Mouse (Mus musculus): ENCODE data around the gene Etnk2. TPM values are rescaled to one million over a fixed set of nuclear protein-coding genes. Genes with fewer than 3 reads are reported as not detected.

Gene Etnk2
- polyA plus RNA-seq, 1 experiment, result 12.1 TPM

- TF ChIP-seq POLR2A (IDR thresholded peaks at IDR 0.05; ENCODE audit: borderline replicate concordance, extremely low read depth, insufficient read depth, insufficient read length, poor library complexity, severe bottlenecking) (no peak), CTCF (IDR thresholded peaks at IDR 0.05; ENCODE audit: borderline replicate concordance, extremely low read depth, insufficient read depth, insufficient read length) (no peak)
- DNase-seq (ENCODE audit: low read depth), result no peak
Measured at GRCm38 (mm10) chr1:133355469-133355868, 7.9 kb upstream of the Etnk2 start.

GRCm38 (mm10) chr1:133355912-133356311 is 7.5 kb upstream of the Etnk2 start:
- TF ChIP-seq POLR2A (IDR thresholded peaks at IDR 0.05; ENCODE audit: borderline replicate concordance, extremely low read depth, insufficient read depth, insufficient read length, poor library complexity, severe bottlenecking), result no peak
- TF ChIP-seq CTCF (IDR thresholded peaks at IDR 0.05; ENCODE audit: borderline replicate concordance, extremely low read depth, insufficient read depth, insufficient read length), result no peak
- no peak for DNase-seq (ENCODE audit: low read depth)

- DNase-seq (ENCODE audit: low read depth), result no peak
- TF ChIP-seq CTCF (IDR thresholded peaks at IDR 0.05; ENCODE audit: borderline replicate concordance, extremely low read depth, insufficient read depth, insufficient read length) (no peak), POLR2A (IDR thresholded peaks at IDR 0.05; ENCODE audit: borderline replicate concordance, extremely low read depth, insufficient read depth, insufficient read length, poor library complexity, severe bottlenecking) (no peak)
Measured at GRCm38 (mm10) chr1:133356330-133356729, 7.0 kb upstream of the Etnk2 start.

- TF ChIP-seq POLR2A (IDR thresholded peaks at IDR 0.05; ENCODE audit: borderline replicate concordance, extremely low read depth, insufficient read depth, insufficient read length, poor library complexity, severe bottlenecking), result no peak
- TF ChIP-seq CTCF (IDR thresholded peaks at IDR 0.05; ENCODE audit: borderline replicate concordance, extremely low read depth, insufficient read depth, insufficient read length), result no peak
- DNase-seq (ENCODE audit: low read depth), result no peak
Measured at GRCm38 (mm10) chr1:133361006-133361405, 2.4 kb upstream of the Etnk2 start.

DNA sequence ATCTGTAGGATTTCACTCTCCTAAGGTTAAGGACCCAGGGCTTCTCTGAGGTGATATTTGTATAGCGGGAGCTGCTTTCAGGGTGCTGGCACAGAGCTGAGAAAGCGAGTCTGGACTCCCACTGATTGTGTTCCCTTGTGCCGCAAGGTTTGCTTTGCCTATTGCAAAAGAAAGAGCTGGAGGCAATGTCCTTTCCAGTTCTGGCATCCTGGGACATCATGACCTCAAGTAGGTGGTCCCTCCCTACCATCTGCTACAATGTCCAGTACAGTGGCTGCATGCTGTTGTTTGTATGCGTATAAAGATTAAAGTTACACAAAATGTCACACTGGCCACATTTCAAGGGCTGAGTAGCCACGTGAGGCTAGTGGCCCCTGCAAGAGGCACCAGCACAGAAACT is 1.3 kb upstream of the Etnk2 start:
- no peak for TF ChIP-seq POLR2A (IDR thresholded peaks at IDR 0.05; ENCODE audit: borderline replicate concordance, extremely low read depth, insufficient read depth, insufficient read length, poor library complexity, severe bottlenecking)
- no peak for TF ChIP-seq CTCF (IDR thresholded peaks at IDR 0.05; ENCODE audit: borderline replicate concordance, extremely low read depth, insufficient read depth, insufficient read length)
- DNase-seq (ENCODE audit: low read depth), result no peak

GRCm38 (mm10) chr1:133364022-133364630 is 754 bp downstream of the Etnk2 start:
- no peak for DNase-seq (ENCODE audit: low read depth)
- TF ChIP-seq POLR2A (IDR thresholded peaks at IDR 0.05; ENCODE audit: borderline replicate concordance, extremely low read depth, insufficient read depth, insufficient read length, poor library complexity, severe bottlenecking) (no peak), CTCF (IDR thresholded peaks at IDR 0.05; ENCODE audit: borderline replicate concordance, extremely low read depth, insufficient read depth, insufficient read length) (no peak)

- DNase-seq (ENCODE audit: low read depth), result no peak
- TF ChIP-seq CTCF (IDR thresholded peaks at IDR 0.05; ENCODE audit: borderline replicate concordance, extremely low read depth, insufficient read depth, insufficient read length) (no peak), POLR2A (IDR thresholded peaks at IDR 0.05; ENCODE audit: borderline replicate concordance, extremely low read depth, insufficient read depth, insufficient read length, poor library complexity, severe bottlenecking) (no peak)
Measured at GRCm38 (mm10) chr1:133364890-133365289, 1.5 kb downstream of the Etnk2 start.

DNA sequence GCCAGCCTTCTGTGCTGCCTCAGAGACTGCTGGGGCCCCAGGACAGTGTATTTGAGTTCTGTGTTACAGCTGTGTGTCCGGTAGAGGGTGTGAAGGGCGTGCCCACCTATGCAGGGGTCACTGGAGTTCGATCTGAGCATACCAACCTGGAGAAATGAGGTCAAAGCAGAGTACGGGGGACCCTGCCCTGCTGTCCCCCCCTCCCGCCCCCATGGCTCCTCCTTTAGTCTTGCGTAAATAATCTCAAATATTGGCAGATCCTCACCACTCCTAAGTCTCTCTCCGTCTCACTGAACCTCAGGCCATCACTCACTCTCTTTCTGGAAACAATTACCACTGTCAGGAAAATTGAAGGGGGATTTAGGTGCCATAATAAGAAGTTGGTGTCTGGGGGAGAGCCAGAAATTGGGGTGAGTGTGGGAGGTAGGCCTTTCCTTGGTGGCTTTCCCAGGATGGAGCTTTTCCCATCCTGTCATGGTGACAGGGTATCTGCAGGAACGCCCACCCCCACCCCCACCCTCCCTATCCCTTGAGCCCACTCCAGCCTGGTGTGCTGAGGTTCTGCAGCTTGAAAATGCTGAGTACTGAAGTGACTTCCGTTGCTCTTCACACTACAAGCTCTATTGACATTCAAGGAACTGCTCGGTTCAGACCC is 3.7 kb downstream of the Etnk2 start:
- TF ChIP-seq CTCF (IDR thresholded peaks at IDR 0.05; ENCODE audit: borderline replicate concordance, extremely low read depth, insufficient read depth, insufficient read length) (no peak), POLR2A (IDR thresholded peaks at IDR 0.05; ENCODE audit: borderline replicate concordance, extremely low read depth, insufficient read depth, insufficient read length, poor library complexity, severe bottlenecking) (no peak)
- no peak for DNase-seq (ENCODE audit: low read depth)

GRCm38 (mm10) chr1:133367606-133368488 is 4.5 kb downstream of the Etnk2 start:
- peak; percentile 61 for DNase-seq (ENCODE audit: low read depth)
- TF ChIP-seq POLR2A (IDR thresholded peaks at IDR 0.05; ENCODE audit: borderline replicate concordance, extremely low read depth, insufficient read depth, insufficient read length, poor library complexity, severe bottlenecking) (no peak), CTCF (IDR thresholded peaks at IDR 0.05; ENCODE audit: borderline replicate concordance, extremely low read depth, insufficient read depth, insufficient read length) (no peak)

DNA sequence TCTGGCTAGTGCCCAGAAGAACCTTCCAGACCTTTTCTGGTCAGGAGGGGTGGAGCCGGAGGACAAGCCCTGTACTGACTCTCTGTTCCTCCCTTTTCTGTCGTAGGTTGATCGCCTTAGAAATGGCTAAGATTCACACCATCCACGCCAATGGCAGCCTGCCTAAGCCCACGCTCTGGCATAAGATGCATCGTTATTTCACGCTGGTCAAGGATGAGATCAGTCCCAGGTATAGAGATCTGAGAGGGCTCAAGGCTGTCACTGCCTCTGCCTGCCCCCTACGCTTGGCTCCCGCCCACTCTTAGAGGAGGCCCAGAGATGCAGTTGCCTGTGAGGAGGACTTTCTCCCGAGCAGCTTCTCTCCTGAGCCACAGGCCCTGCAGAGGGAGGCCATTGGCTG is 5.3 kb downstream of the Etnk2 start:
- no peak for DNase-seq (ENCODE audit: low read depth)
- TF ChIP-seq POLR2A (IDR thresholded peaks at IDR 0.05; ENCODE audit: borderline replicate concordance, extremely low read depth, insufficient read depth, insufficient read length, poor library complexity, severe bottlenecking) (no peak), CTCF (IDR thresholded peaks at IDR 0.05; ENCODE audit: borderline replicate concordance, extremely low read depth, insufficient read depth, insufficient read length) (no peak)

DNA sequence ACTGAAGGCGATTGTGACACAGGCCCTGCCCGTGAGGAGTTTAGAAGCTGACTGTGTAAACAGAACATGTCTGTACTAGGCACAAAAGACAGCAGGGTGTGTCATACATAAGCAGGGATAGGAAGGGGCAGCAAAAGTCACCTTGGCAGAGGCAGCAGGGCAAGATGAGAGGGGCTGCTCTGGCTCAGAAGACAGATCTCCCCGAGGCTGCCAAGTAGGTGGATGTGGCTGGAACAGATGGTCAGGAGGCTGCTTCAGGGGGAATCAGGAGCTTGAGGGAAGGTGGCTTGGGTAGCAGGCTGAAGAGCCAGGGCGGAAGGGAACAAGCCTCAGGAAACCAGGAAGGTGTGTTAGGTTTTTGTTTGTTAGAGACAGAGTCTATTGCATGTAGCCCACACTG is 7.0 kb downstream of the Etnk2 start:
- DNase-seq (ENCODE audit: low read depth), result no peak
- no peak for TF ChIP-seq POLR2A (IDR thresholded peaks at IDR 0.05; ENCODE audit: borderline replicate concordance, extremely low read depth, insufficient read depth, insufficient read length, poor library complexity, severe bottlenecking)
- no peak for TF ChIP-seq CTCF (IDR thresholded peaks at IDR 0.05; ENCODE audit: borderline replicate concordance, extremely low read depth, insufficient read depth, insufficient read length)

Measured in brain, embryonic 14.5 days (tissue).